Mouse (Mus musculus) hindbrain, embryonic 13.5 days (tissue): ENCODE measurements at regions not wholly inside any gene's neighbourhood (a gene's known extent, or its start where the extent isn't known, plus 50 kb on each side); places are given as distances from the start of the nearest gene placed in this dataset.
"Not testable (repeated sequence)": the region's sequence is repeated elsewhere in the genome, so short reads cannot be mapped to it uniquely, and the experiment has no call there.

Experiments used
- ATAC-seq: fragments of 200-750 bp; cut with Nextera tagmentation; 2 replicates; pipeline ENCODE4 v1.8.0; 2017; ENCODE audit warnings: moderate TSS enrichment; ENCODE audit not compliant: low FRiP score
- H3K27ac ChIP-seq: fragments of 300-500 bp; sonication (generic); 2 replicates; pipeline ENCODE4 v1.5.1; 2015; ENCODE audit warnings: inconsistent platforms, mild to moderate bottlenecking, moderate library complexity
- H3K27me3 ChIP-seq: fragments of 300-500 bp; sonication (generic); 2 replicates; pipeline ENCODE4 v1.6.1; 2015; ENCODE audit warnings: mild to moderate bottlenecking, inconsistent platforms
- H3K36me3 ChIP-seq: fragments of 300-500 bp; sonication (generic); 2 replicates; pipeline ENCODE4 v1.6.1; 2015; ENCODE audit warnings: mild to moderate bottlenecking, inconsistent platforms
- H3K4me1 ChIP-seq: fragments of 300-500 bp; sonication (generic); replicated peaks from 2 replicates; pipeline ENCODE4 v1.6.1; 2015; ENCODE audit warnings: inconsistent platforms
- H3K4me2 ChIP-seq: fragments of 300-500 bp; sonication (generic); 2 replicates; pipeline ENCODE4 v1.6.1; 2015; ENCODE audit warnings: inconsistent platforms, mild to moderate bottlenecking, moderate library complexity
- H3K4me3 ChIP-seq: fragments of 300-500 bp; sonication (generic); 2 replicates; pipeline ENCODE4 v1.5.1; 2015; ENCODE audit warnings: mild to moderate bottlenecking, inconsistent platforms
- H3K9ac ChIP-seq: fragments of 300-500 bp; sonication (generic); 2 replicates; pipeline ENCODE4 v1.6.1; 2015; ENCODE audit warnings: mild to moderate bottlenecking, inconsistent platforms
- H3K9me3 ChIP-seq: fragments of 300-500 bp; sonication (generic); 2 replicates; pipeline ENCODE4 v1.6.1; 2016; ENCODE audit warnings: inconsistent platforms
- WGBS: fragments of 180-500 bp; shearing (Covaris S2); methylation state at CpG from one replicate; pipeline ENCODE4 v1.1.7; 2015; 5-methylcytosine and 5-hydroxymethylcytosine counted together

DNA sequence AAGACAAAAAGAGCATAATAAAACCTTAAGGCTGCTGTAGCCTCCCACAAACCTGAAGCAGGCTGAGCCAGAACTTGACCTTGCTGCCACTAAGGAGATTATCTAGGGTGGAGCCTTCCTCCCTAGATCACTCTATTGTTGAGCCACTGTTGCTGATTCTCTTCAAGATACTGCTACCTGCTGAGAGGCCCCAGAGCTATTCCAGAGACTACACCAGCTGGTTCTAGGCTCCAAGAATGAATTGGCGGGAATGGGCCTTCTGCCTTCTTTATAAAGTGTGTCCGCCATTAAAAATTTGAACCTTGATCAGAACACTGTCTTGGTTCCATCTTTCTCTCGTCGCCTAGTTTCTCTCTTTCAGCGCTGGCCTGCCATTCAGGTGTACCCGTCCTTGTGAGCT lies 1173.1 kb downstream of the A830018L16Rik start:
- not testable (repeated sequence) for ATAC-seq, H3K4me3 ChIP-seq, H3K4me2 ChIP-seq, H3K27me3 ChIP-seq, H3K27ac ChIP-seq, H3K36me3 ChIP-seq, H3K4me1 ChIP-seq, H3K9me3 ChIP-seq, H3K9ac ChIP-seq
- WGBS = 97% methylated on average over 6 of the region's 6 CpGs

DNA sequence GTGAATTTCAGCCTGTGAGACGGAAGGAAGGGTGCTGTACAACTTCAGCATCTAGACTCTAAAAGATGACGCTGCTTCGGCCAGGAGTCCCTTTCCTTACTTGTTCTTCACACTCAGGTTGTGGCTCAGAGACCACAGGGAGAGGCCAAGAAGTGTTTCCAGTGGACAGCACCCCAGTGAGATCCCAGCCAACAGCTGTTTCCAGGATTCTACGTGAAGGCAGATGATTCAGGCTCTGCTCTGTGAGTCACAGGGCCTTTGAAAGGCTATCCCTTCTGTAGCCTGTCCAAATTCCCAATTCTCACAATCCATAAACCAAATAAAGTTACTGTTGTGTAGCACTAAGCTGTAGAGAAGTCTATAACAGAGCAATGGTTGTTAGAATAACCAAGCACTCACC lies 1198.2 kb downstream of the A830018L16Rik start:
- Histone ChIP-seq H3K4me1 (no peaks in the 10 kb centered on the region), H3K9me3 (no peaks in the 10 kb centered on the region), H3K27ac (no peak overlapping the region), H3K4me2 (no peak overlapping the region), H3K4me3 (no peak overlapping the region), H3K36me3 (no peaks in the 10 kb centered on the region), H3K9ac (no peak overlapping the region), H3K27me3 (no peaks in the 10 kb centered on the region)
- no peak for ATAC-seq
- 92% methylated on average over 4 of the region's 4 CpGs for WGBS

DNA sequence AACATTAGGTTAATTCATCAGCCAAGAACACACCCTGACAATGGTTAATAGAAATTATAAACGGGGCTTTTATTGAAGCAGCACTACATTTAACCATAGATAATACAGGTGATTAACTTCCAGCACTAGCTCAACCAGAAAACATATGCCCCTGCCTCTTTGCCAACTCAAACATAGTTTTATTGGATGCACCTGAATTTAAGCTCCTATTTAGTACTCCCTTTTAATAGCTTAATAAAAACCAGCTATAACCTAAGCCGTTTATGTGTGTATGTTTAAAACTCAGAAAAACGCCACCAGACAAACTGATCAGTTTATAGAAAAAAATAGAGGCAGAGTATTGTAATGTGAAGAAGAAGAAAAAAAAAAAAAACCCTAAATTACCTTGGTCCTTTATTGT lies 1201.4 kb downstream of the A830018L16Rik start:
- ATAC-seq = no peak
- no peaks in the 10 kb centered on the region for H3K36me3 ChIP-seq
- no peaks in the 10 kb centered on the region for H3K9me3 ChIP-seq
- no peak overlapping the region for H3K27ac ChIP-seq
- WGBS = 82% methylated on average over 3 of the region's 3 CpGs
- H3K4me1 ChIP-seq = no peaks in the 10 kb centered on the region
- no peak overlapping the region for H3K9ac ChIP-seq
- no peaks in the 10 kb centered on the region for H3K27me3 ChIP-seq
- H3K4me3 ChIP-seq = no peak overlapping the region
- no peak overlapping the region for H3K4me2 ChIP-seq

DNA sequence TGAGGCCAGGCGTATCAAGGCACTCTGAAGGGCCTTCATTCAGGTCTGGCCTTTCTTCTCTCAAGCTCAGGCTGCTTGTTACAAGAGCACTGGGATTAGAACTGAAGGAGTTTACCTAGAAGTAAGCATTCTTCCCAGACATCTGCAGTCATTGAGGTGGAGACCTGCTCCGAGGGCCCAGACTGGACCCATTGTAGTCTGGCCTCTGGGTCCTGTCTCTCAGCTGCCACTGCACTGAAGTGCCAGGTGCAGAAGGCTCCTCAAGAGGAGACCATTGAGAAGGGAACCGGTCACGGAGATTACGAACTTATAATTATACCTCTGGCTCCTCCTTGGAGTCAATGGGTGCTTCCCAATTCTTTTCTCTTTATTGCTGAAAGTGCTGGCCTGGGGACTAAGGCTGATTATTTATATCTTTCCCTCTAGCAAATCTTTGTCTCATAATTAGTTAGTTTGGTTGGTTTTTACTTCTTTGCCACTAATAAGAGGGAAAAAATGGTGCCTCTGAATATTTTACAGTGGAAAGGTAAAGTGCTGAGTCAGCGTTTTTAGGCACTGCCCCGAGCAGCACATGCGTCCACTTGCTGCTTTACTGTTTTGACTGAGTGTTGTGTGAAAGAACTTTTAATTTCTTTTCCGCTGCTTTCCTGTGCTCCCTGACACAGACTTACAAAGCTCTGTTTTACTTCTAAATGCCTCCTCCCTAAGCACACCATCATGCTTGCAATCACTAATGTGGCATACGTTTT lies 1202.0 kb downstream of the A830018L16Rik start:
- Histone ChIP-seq H3K4me2 (no peak overlapping the region), H3K36me3 (no peaks in the 10 kb centered on the region), H3K4me1 (no peaks in the 10 kb centered on the region), H3K4me3 (no peak overlapping the region), H3K27me3 (no peaks in the 10 kb centered on the region), H3K27ac (no peak overlapping the region), H3K9ac (no peak overlapping the region), H3K9me3 (no peaks in the 10 kb centered on the region)
- WGBS = 87% methylated on average over 10 of the region's 10 CpGs
- ATAC-seq = no peak

DNA sequence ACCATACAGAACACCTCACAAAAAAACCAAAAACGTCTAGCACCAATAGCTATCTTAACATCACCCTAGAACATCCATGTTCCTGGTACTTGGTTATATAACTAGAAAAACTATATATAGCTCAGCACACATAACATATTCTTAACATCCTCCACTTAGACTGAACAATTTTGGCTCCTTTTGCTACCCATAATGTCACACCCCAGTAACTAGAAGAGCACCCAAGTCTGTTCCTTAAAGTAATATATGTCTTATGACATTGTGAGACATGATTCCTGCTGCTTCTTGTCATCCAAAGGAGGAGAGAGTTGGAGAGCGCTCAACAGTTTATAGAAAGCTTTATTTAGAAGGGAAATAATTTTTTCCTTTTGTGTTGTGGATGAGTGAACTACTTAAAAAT lies 1206.1 kb downstream of the A830018L16Rik start:
- Histone ChIP-seq H3K27me3 (no peaks in the 10 kb centered on the region), H3K36me3 (no peaks in the 10 kb centered on the region), H3K9me3 (no peaks in the 10 kb centered on the region), H3K4me2 (no peak overlapping the region), H3K27ac (no peak overlapping the region), H3K4me1 (no peaks in the 10 kb centered on the region), H3K9ac (no peak overlapping the region), H3K4me3 (no peak overlapping the region)
- no peak for ATAC-seq
- 82% methylated on average over 2 of the region's 2 CpGs for WGBS

DNA sequence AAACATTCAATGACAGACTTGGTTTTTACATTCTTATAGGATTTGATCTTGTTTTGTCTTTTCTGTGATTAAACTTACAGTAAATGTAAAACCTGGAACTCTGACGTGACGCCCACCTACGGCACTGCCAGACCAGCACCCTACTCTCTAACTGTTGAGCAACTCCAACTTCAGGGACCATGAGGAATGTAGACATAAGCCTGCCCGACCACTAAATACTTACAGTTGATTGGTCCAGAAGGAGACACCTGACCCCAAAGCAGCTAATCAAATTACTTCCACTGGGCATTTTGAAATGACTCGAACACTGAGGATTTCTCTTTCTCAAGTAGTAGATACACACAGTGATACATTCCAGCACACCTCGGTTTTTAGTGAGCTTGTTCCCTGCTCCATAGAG lies 1206.9 kb downstream of the A830018L16Rik start:
- Histone ChIP-seq H3K4me1 (no peaks in the 10 kb centered on the region), H3K27me3 (no peaks in the 10 kb centered on the region), H3K9me3 (no peaks in the 10 kb centered on the region), H3K27ac (no peak overlapping the region), H3K9ac (no peak overlapping the region), H3K4me2 (no peak overlapping the region), H3K4me3 (no peak overlapping the region), H3K36me3 (no peaks in the 10 kb centered on the region)
- no peak for ATAC-seq
- 87% methylated on average over 6 of the region's 6 CpGs for WGBS

DNA sequence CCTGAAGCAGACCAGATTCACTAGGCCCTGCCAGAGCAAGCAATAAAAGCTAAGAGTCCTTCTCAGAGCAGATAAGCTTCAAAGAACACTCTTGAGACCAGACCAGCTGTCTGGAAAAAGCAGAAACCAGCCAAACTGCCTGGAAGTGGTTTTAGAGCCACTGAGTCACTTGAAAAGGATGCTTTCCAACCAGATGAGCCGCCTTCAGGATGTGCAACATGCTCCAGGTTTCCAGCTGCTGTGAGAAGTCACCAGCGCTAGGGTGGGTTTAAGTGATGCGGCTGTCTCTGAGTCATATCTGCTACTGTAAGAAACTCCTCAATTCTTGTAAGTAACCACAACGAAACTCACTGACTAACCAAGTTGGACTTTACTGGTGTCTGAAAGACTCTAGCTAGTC lies 1209.3 kb downstream of the A830018L16Rik start:
- H3K4me2 ChIP-seq = no peak overlapping the region
- H3K27ac ChIP-seq = no peak overlapping the region
- H3K4me3 ChIP-seq = no peak overlapping the region
- 92% methylated on average over 4 of the region's 4 CpGs for WGBS
- H3K9ac ChIP-seq = no peak overlapping the region
- no peaks in the 10 kb centered on the region for H3K4me1 ChIP-seq
- H3K27me3 ChIP-seq = no peaks in the 10 kb centered on the region
- H3K36me3 ChIP-seq = no peaks in the 10 kb centered on the region
- H3K9me3 ChIP-seq = no peaks in the 10 kb centered on the region
- no peak for ATAC-seq

DNA sequence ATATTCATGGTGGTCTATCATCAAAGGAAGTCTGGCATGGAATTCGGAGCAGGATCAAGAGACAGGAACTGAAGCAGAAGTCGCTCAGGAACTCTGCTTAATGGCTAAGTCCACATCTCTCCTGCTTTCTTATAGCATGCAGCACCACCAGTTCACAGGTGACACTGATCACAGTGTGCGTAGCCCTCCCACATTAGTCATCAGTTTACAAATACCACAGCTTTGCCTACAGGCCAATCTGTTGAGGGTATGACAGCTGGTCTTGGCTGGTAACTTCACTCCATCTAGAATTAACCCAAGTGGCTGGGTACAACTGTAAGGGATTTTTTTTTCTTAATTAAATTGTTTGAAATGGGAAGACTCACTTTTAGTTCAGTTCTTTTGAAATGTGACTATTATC lies 1219.1 kb downstream of the A830018L16Rik start:
- no peaks in the 10 kb centered on the region for H3K36me3 ChIP-seq
- no peaks in the 10 kb centered on the region for H3K9me3 ChIP-seq
- H3K4me3 ChIP-seq = no peak overlapping the region
- no peak overlapping the region for H3K27ac ChIP-seq
- ATAC-seq = no peak
- H3K4me2 ChIP-seq = no peak overlapping the region
- WGBS = 93% methylated on average over 3 of the region's 3 CpGs
- peaks cover 6% of the 10 kb centered on the region for H3K4me1 ChIP-seq
- H3K9ac ChIP-seq = no peak overlapping the region
- H3K27me3 ChIP-seq = no peaks in the 10 kb centered on the region

DNA sequence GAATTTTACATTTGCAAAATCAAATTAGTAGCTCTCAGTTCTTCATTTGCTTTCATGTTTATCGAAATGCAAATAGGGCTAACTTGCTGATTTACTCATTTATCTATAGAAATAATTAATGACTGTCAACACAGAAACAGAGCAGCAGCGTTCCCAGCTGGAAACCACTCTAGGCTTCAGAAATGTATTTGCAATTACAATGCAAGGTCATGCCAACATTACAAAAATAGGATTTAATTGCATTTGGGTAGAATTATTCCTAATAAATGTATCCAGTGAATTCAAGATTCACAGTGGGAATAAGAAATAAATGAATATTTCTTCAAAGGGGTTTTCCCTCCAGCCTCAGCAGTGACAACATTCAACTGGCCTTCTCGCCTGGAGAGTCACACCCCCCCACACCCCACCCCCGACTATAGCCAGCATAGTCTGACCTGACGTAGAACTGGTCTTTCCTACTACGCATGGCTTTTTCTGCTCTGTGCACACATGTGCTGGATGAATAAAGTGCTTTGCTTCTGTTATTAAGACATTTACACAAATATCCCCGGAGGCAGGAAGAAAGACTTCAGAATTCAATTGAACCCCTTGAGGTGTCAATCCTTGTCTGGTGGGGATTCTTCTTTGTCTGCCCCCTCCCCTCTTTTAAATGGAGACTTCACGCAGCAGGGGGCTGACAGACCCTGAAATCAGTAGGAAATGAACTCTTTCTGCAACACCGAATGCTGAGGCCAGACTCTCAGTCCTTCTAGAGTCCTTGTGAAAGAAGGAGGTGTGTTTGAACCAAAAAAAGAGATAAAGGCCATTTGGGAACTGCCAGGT lies 1222.6 kb downstream of the A830018L16Rik start:
- Histone ChIP-seq H3K4me3 (no peak overlapping the region), H3K36me3 (no peaks in the 10 kb centered on the region), H3K27me3 (0 out of 2 replicates have a peak, but pooled peaks cover 12% of the 10 kb centered on the region), H3K9ac (no peak overlapping the region), H3K4me1 (peaks cover 6% of the 10 kb centered on the region), H3K4me2 (no peak overlapping the region), H3K27ac (no peak overlapping the region), H3K9me3 (no peaks in the 10 kb centered on the region)
- ATAC-seq = peak; percentile 83
- WGBS = 16% methylated on average over 9 of the region's 9 CpGs

DNA sequence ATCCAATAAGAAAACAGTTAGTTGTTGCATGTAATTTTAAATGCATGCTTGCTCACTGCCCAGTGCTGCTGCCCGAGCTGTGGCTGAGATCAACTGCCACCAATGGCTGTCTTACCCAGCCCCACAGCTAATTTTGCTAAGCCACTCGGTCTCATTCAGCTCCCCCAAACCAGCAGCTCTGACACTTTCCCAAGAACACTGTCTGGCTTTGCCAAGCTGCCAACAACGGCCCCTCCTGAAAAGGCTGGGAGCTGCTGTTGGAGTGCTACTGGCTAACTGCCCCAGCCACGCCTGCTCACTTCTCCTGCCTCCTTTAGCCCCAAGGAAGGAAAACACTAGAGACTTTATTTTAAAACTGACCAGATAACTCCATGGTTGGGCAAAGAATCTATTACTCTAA lies 1227.1 kb downstream of the A830018L16Rik start:
- 0 out of 2 replicates have a peak, but pooled peaks have one; percentile 54 for ATAC-seq
- H3K9me3 ChIP-seq = no peaks in the 10 kb centered on the region
- H3K4me2 ChIP-seq = no peak overlapping the region
- no peak overlapping the region for H3K27ac ChIP-seq
- 0 out of 2 replicates have a peak, but pooled peaks cover 12% of the 10 kb centered on the region for H3K27me3 ChIP-seq
- H3K36me3 ChIP-seq = no peaks in the 10 kb centered on the region
- H3K9ac ChIP-seq = no peak overlapping the region
- H3K4me3 ChIP-seq = no peak overlapping the region
- peaks cover 6% of the 10 kb centered on the region for H3K4me1 ChIP-seq
- 57% methylated on average over 4 of the region's 4 CpGs for WGBS
